Mouse (Mus musculus): ENCODE measurements around the gene Wfikkn2. TPM values are rescaled to one million over a fixed set of nuclear protein-coding genes. Genes with fewer than 3 reads are reported as not detected.
"Not testable (repeated sequence)": the region's sequence is repeated elsewhere in the genome, so short reads cannot be mapped to it uniquely, and the experiment has no call there.

Gene Wfikkn2
- total RNA-seq, 2 experiments from 2014 or later, result 1.0 to 1.3 TPM

DNA sequence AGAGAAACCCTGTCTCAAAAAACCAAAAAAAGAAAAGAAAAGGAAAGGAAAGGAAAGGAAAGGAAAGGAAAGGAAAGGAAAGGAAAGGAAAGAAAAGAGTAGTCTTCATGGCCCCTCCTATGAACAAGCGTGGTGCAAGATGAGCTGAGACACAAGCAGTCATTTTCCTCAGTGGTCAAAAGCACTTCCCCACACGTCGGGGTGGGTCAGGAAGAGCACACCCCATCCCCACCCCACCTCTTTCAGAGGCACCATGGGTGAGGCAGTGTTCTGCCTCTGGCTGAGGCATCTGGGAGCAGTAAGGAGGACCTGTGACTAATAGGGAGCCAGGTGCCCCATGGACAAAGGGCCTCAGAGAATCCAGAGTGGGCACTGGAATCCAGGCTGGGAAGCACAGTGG, 20.4 kb upstream of the Wfikkn2 start:
- DNase-seq (ENCODE audit: extremely low spot score in 1 of 2, low spot score in 2 of 2); intact Hi-C loops (cut with DNase I): not testable (repeated sequence)

DNA sequence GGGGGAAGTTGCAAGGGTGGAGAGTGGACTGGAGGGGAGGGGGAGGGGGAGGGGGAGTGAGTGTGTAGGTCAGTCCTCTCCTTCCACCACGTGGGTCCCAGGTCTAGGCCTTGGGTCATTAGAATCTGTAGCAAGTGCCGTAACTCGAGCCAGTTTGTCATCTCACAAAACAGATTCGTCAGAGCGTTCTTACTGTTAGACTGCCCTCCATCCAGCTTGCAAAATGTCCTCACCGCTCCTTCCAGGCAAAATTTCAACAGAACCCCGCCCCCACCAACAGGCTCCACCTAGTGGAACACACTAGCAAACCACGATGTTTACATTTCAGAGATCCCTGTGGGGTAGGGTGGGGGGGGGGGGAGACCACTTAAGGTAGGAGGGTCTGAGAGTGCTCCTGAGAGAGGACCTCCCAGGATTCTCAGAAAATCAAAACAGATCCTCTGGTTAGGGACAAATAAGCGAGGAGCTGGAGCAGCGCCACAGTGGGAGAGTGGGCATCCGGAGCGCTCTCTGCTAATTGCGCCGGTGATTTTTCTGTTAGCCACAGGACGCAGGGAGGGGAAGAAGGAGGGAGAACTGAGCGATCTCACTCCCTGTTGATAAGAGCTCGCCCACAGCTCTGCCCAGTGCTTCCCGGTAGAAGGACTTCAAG, 19.5 kb upstream of the Wfikkn2 start:
- DNase-seq (ENCODE audit: extremely low spot score in 1 of 2, low spot score in 2 of 2), result peak; percentile 41 to 76
- intact Hi-C loops (cut with DNase I), result no loop called here

DNA sequence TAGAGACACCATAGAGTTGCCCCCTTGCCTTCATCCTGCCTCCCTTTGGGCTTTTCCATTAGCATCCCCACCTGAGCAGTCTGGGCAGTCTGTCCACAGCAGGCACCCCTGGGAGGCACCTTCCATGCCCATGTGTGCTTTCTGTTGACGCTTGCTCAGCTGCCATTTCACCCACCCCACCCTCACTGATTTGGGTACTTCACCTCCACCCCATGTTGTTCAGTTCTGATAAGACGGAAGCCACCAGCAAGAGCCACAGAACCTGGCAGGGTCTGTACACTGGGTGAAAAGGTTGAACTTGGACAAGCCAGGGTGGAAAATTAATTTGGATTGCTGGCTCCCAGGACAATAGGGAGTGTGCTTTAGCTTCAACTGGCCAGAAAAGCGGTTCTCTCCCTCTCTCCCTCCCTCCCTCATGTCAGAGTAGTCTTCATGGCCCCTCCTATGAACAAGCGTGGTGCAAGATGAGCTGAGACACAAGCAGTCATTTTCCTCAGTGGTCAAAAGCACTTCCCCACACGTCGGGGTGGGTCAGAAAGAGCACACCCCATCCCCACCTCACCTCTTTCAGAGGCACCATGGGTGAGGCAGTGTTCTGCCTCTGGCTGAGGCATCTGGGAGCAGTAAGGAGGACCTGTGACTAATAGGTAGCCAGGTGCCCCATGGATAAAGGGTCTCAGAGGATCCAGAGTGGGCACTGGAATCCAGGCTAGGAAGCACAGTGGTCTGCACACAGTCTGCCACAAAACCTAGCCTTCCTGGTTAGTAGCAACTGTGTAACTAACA, 16.0 kb upstream of the Wfikkn2 start:
- intact Hi-C loops (cut with DNase I), result no loop called here
- no peak for DNase-seq (ENCODE audit: extremely low spot score in 1 of 2, low spot score in 2 of 2)

DNA sequence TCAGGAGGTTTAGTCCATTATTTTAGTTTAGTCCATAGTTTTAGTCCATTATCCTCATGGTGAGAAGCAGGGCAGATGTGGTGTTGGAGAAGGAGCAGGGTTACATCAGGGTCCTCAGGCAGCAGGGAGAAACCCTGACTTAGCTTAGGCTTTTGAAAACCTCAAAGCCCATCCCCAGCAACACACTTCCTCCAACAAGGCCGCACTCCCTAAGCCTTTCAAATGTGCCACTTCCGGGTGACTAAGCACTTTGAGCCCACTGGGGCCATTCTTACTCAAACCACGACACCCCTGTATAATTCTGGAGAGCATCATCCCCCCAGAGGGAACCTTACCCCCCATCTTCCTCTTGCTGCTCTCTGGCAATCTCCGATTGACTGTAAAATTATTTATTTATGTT, 14.0 kb upstream of the Wfikkn2 start:
- DNase-seq (ENCODE audit: extremely low spot score in 1 of 2, low spot score in 2 of 2), result no peak
- intact Hi-C loops (cut with DNase I), result no loop called here

DNA sequence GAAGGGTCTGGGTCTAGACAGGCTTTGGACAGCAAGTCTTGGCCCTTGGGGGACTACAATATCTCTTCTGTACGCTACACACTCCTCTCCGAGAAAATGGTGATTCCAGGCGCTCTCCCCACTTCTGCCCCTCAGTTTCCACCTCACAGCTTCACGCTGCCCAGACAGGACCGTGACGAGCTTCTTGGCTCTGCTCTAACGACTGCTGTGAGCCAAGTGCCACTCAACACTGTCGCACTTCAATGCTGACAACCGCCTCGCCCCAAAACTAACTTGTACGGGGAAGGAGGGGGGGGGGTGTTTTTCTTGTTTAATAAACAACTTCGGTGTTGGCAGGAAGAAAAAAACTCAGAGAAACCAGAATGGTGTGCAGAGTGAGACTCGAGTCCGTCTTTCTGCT, 12.2 kb upstream of the Wfikkn2 start:
- intact Hi-C loops (cut with DNase I), result no loop called here
- no peak for DNase-seq (ENCODE audit: extremely low spot score in 1 of 2, low spot score in 2 of 2)

DNA sequence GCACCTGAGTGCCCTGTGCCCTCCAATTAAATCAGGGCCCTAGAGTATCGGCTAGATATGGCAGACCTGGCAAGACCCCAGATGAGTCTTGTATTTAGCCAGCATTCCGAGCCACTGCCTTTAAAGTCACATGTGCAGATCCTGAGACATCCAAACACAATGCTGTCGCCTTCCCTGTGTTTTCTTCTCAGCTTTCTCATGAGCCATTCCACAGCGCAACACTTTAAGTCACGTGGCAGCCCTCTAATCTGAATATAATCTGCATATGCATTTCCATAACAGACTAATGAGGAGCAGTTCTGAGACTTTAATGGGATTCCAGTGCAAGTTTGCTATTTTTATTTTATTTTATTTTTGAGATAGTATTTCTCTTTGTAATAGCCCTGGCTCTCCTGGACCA, 9.9 kb upstream of the Wfikkn2 start:
- DNase-seq (ENCODE audit: extremely low spot score in 1 of 2, low spot score in 2 of 2), result no peak
- intact Hi-C loops (cut with DNase I), result no loop called here

DNA sequence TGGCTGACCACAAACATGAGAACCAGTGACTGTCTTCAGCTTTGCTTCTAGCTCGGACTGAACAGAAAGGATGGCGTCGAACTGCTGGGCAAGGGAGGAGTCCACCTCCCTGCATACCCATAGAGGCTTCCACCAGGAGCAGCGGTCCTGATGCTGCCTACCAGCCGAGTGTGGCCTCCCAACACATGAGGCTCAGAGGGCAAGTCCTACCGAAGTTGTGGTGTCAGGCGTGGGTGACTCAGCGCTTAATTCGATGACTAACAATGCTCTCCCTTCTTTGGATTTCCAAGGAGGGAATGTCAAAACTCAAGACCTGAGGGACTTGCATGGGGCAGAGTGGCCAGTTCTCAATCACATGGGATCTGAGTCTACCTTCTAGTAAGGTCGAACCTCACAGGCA, 7.9 kb upstream of the Wfikkn2 start:
- intact Hi-C loops (cut with DNase I), result no loop called here
- no peak for DNase-seq (ENCODE audit: extremely low spot score in 1 of 2, low spot score in 2 of 2)

DNA sequence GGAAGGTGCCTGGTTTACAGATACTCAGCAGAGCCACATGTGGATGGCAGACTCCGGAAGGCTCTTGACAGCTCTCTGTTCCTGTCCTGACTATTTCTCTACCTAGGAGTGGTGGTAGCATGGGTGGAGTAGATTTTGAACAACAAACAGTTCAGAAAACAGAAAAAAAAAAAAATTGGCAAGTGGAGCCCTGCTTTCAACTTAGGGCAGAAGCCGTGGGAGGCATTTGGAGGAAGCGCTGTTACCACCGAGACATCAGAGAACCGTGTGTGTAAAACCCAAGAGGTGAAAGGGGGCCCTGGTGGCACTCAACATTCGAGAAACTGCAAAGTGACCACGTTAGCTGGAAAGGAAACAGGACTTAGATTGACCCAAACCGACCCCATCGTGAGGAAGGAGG, 7.4 kb upstream of the Wfikkn2 start:
- intact Hi-C loops (cut with DNase I), result no loop called here
- DNase-seq (ENCODE audit: extremely low spot score in 1 of 2, low spot score in 2 of 2), result no peak

DNA sequence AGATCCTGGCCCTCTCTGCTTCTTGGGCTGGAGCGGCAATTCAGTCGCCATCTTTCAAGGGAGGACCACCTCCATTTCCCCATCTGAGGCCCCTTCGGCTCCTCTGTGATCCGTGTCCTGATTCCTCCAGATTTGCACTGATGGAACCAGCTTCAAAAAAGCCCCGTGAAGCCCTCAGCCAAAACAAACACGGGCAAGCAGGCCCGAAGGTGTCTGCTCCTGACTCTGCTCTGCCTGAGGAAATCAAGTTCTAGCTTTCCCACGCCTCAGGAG, 920 bp upstream of the Wfikkn2 start:
- no peak for DNase-seq (ENCODE audit: extremely low spot score in 1 of 2, low spot score in 2 of 2)
- intact Hi-C loops (cut with DNase I), result no loop called here

DNA sequence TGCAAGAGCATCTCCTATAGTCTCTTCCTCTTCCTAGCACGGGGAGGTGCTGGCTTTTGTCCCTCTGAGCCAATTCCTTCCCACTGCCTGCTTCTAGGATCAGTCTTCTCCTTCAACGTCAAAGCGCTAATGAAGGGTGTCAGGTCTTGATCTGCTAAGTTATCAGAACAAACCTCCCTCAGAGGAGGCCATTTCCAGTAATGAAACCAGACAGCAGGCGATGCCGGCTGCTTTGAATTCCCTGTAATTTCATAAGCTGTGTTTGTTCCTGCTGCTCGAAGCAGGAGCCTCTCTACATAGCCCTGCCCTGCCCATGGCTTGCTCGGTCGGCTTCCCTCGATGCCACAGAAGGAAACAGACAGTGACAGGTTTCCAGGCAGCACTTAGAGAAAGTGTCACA, 1.4 kb downstream of the Wfikkn2 start:
- DNase-seq (ENCODE audit: extremely low spot score in 1 of 2, low spot score in 2 of 2), result no peak
- intact Hi-C loops (cut with DNase I), result no loop called here

DNA sequence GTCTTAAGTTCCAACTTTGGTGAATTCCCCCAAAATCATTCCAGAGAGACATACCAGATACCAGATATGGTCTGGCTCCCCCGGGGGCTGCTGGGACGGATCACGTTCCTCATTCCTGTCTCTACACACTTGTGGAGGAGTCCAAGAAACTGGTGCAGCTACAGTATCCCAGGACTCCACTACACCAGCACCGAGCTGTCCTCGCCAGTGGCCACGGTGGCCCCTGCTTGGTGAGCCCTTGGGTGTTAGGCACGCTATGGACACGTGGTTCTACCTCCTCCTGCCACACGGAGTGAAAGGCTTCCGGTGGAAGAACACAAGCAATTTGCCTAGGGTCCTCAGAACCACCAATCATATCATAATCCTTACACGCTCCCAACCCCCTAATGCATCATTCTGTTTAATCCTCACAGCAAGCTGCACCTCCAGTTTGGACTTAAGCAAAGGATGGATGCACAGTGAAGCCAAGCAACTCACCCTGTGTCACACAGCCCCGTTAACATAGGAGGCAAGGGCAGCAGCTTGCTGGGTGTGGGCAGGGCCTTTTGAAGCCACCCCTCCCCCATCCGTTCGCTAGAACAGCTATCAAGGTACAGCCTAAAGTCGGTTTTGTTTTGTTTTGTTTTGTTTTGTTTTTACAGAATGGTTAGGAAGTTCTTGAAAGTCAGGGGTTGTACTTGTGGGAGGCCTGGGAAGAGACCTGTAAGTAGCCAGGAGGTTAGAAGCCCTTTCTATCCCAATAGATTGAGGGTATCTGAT, 2.2 kb downstream of the Wfikkn2 start:
- no peak for DNase-seq (ENCODE audit: extremely low spot score in 1 of 2, low spot score in 2 of 2)
- intact Hi-C loops (cut with DNase I), result no loop called here

DNA sequence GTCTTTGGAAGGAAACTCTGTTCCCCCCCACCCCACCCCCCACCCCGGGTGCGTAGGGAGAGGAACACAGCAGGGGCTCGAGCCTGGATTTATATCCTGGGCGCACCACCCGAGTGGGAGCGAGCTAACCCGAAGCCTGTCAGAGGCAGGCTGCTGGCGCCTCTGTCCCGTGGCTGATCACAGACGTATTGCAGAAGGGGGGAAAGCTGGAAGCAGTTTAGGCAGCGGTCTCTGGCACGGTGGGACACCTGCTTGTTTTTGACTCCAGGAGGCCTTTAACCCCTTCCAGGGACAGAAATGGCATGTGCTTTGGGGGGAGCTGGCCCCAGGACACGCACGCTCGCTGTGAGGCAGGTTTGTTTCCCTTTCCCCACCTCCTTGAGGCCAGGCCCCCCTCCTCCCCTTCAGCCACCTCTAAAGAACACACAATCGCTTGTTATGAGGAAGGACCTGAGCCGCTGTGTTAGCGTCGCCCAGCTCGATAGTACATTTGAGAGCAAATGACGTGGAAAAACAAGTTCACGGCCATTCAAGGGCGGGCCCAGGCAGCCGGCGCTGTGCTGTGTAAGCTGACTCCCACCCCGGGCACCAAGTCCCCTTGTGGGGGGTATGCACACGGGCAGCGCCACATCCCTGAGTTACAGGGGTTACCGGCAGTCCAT, 2.9 kb downstream of the Wfikkn2 start:
- intact Hi-C loops (cut with DNase I), result no loop called here
- DNase-seq (ENCODE audit: extremely low spot score in 1 of 2, low spot score in 2 of 2), result no peak

DNA sequence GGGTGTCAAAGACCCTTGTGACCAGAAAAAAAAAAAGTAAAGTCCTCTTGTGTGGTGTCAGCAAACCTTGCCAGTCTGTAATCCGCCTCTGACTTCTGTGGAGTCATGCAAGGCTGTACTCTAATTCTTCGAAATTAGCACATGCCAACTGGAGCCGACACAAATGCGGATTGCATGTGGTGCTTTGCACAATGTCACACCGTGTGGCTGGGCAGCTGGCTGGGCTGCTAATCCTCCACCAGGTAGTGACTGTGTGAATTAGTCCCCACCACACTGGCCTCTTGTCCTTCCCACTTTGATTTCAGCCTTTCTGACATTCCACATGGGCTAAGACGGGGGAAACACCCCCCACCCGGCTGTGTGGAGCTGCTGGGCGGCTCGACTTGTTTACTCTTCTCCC, 6.1 kb downstream of the Wfikkn2 start:
- intact Hi-C loops (cut with DNase I), result loop anchor here (5.0 kb wide), 1 partner anchor 248 kb away; the partner anchor contains the start of gene Spata20
- DNase-seq (ENCODE audit: extremely low spot score in 1 of 2, low spot score in 2 of 2), result no peak

DNA sequence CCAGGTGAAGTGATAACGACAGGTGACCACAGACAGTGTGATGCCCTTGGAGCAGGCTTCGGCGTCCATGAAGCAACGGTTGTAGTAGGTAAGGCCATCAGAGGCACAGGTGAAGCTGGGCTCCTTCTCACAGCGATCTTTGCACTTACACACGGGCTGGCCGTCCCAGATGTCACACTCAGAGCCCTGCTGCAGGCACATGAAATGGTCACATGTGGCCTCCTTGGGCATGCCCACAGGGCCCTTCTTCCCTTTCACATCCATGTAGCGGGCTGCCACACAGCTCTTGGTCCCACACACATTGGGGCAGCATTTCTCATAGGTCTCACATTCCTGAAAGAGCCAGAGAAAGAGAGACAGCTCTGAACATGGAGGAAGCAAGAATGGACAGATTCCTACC, 7.0 kb downstream of the Wfikkn2 start:
- DNase-seq (ENCODE audit: extremely low spot score in 1 of 2, low spot score in 2 of 2), result no peak
- intact Hi-C loops (cut with DNase I), result loop anchor here (5.0 kb wide), 1 partner anchor 249 kb away; the partner anchor contains the start of gene Spata20

DNA sequence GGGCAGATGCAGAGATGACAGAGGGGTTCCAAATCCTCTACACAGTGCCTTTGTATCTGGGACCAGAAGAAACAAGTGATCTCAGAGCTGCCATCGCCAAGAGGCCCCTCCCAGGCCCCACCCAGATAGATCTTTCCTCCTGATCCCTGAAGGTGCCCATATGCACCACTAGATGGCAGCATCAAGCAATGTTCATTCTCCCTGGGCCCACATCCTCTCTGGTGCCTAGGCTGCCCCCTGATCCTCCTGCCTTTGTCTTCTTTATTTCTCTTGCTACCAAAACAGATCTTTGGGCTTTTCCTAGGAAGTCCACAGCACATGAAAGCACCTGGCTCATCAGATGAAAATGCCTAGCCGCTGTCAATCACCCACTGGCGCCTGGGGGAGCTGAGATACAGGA, 9.7 kb downstream of the Wfikkn2 start:
- intact Hi-C loops (cut with DNase I), result loop anchor here (1.0 to 5.0 kb wide), 2 partner anchors 41 to 251 kb away; partner anchors contain the start of gene Spata20
- DNase-seq (ENCODE audit: extremely low spot score in 1 of 2, low spot score in 2 of 2), result peak; percentile 71 to 79

DNA sequence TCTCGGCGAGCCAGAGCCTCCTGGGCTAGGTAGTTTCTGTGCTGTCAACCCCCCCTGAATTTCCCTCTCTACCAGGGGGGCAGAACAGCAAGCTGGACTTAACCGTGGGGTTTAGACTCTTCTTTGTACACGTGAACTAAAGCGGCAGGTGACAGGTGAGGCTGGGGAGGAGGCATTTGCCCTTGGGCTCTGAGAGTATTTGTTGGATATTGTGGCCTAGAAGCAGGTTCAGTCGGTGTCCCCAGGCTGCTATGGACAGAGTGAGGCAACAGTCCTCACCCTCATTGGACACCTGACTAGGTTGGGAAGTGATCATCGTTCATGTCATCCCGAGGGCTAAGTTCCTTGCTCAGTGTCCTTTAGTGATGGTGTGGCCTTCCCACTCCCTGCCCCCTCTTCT, 10.9 kb downstream of the Wfikkn2 start:
- intact Hi-C loops (cut with DNase I), result loop anchor here (5.0 kb wide), 1 partner anchor 252 kb away; the partner anchor contains the start of gene Spata20
- DNase-seq (ENCODE audit: extremely low spot score in 1 of 2, low spot score in 2 of 2), result no peak

DNA sequence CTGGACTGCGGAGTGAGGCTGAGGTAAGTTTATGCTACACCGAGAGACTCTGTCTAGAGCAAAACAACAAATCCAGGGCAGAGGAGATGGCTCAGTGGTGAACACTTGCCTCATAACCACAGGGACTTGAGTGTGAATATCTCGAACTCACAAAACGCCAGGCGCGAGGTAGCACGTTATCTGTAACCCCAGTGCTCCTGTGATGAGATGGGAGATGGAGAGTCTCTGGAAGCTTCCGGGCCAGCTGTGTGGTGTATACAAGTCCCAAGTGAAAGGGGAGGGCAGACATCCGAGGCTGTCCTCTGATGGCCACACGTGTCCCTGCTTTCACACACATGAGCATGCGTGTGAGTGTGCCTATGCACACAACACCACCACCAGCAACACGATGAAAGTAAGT, 11.4 kb downstream of the Wfikkn2 start:
- DNase-seq (ENCODE audit: extremely low spot score in 1 of 2, low spot score in 2 of 2), result no peak
- intact Hi-C loops (cut with DNase I), result no loop called here

DNA sequence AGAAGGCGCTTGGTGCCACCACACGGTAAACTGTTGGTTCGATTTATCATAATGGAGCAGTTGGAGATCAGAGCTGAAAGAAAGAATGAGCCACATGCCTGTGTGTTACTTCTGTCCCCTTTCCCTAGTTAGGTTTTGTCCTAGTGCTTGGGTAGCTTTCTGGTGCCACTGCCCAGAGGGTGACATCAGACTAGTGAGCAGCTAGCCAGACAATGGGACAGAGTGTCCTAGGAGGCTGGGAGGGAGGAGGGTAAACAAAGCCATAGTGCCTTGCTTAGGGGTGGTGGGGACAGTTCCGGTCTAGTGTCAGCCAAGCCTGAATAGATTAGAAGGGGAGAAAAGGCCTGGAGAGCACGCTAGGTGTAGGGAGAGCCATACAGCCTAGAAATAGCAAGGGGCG, 12.4 kb downstream of the Wfikkn2 start:
- DNase-seq (ENCODE audit: extremely low spot score in 1 of 2, low spot score in 2 of 2), result no peak
- intact Hi-C loops (cut with DNase I), result no loop called here

DNA sequence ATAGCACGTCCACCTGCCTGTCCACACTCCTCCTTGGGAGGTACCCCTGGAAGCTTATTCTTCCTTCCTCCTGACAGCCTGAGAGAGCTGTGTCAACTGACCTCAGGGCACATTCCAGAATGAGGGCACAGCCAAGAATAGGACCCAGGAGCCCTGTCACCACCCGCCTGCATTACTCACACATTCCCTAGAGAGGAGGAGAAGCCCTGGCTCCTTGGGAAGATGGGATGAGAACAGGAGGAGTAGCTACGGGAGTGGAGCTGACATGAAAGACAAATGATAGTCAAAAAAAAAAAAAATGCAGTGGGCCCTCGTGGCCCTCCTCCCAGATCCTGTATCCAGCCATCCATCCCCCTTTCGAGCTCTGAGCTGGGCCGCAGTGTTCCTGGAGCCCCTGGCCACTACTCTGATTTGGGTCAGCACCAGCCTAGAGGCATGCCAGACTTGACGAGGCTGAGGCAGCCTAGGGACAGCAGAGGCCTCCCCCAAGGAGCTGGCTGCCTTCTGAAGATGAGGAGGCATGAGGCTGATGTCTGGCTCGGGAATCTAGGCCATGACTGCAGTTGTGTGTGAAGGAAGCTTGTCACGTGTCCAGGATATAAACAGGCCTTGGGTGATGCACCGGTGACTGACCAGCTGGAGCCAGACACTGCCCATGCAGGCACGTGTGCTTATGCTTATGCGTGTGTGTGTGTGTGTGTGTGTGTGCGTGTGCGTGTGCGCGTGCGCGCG, 13.8 kb downstream of the Wfikkn2 start:
- no peak for DNase-seq (ENCODE audit: extremely low spot score in 1 of 2, low spot score in 2 of 2)
- intact Hi-C loops (cut with DNase I), result no loop called here

Data from left cerebral cortex, postnatal 10 days (tissue).